Mouse (Mus musculus): ENCODE results near the gene Gnb1l. TPM values are rescaled to one million over a fixed set of nuclear protein-coding genes. Genes with fewer than 3 reads are reported as not detected.

Gene Gnb1l
- total RNA-seq, 1 experiment from 2014 or later = 5.7 TPM

- DNase-seq = no peak
These were observed 53.1 kb downstream of the Gnb1l start for GRCm38 (mm10) chr16:18551604-18552003.

GRCm38 (mm10) chr16:18552106-18552710, 53.7 kb downstream of the Gnb1l start:
- DNase-seq = no peak

GRCm38 (mm10) chr16:18554721-18555120, 56.2 kb downstream of the Gnb1l start:
- DNase-seq = no peak

GRCm38 (mm10) chr16:18555235-18555935, 56.9 kb downstream of the Gnb1l start:
- peak; percentile 33 for DNase-seq

- no peak for DNase-seq
These were observed 57.9 kb downstream of the Gnb1l start for GRCm38 (mm10) chr16:18556461-18556860.

- DNase-seq = no peak
These were observed 66.0 kb downstream of the Gnb1l start for GRCm38 (mm10) chr16:18564472-18564871.

GRCm38 (mm10) chr16:18568599-18568998, 70.1 kb downstream of the Gnb1l start:
- no peak for DNase-seq

- DNase-seq = peak; percentile 67
These were observed 75.7 kb downstream of the Gnb1l start for GRCm38 (mm10) chr16:18574196-18574595.

- no peak for DNase-seq
These were observed 78.6 kb downstream of the Gnb1l start for GRCm38 (mm10) chr16:18577071-18577470.

GRCm38 (mm10) chr16:18577599-18578160, 79.2 kb downstream of the Gnb1l start:
- DNase-seq = no peak

GRCm38 (mm10) chr16:18580389-18580788, 81.9 kb downstream of the Gnb1l start:
- no peak for DNase-seq

- DNase-seq = no peak
These were observed 82.6 kb downstream of the Gnb1l start for GRCm38 (mm10) chr16:18581050-18581622.

- peak; percentile 60 for DNase-seq
These were observed 83.2 kb downstream of the Gnb1l start for GRCm38 (mm10) chr16:18581623-18582205.

- DNase-seq = no peak
These were observed 84.1 kb downstream of the Gnb1l start for GRCm38 (mm10) chr16:18582426-18583148.

- no peak for DNase-seq
These were observed 84.7 kb downstream of the Gnb1l start for GRCm38 (mm10) chr16:18583169-18583568.

GRCm38 (mm10) chr16:18583673-18584357, 85.3 kb downstream of the Gnb1l start:
- no peak for DNase-seq

- DNase-seq = no peak
These were observed 86.5 kb downstream of the Gnb1l start for GRCm38 (mm10) chr16:18584901-18585510.

GRCm38 (mm10) chr16:18585676-18586075, 87.2 kb downstream of the Gnb1l start:
- DNase-seq = no peak

GRCm38 (mm10) chr16:18586076-18586905, 87.8 kb downstream of the Gnb1l start:
- no peak for DNase-seq

GRCm38 (mm10) chr16:18586906-18587546, 88.5 kb downstream of the Gnb1l start:
- no peak for DNase-seq
